Mouse (Mus musculus) fat pad, adult 2 months (tissue): ENCODE data around the gene Map4k3.

Experiments used
- DNase-seq: peaks from one replicate; pipeline ENCODE4 v3.0.0-alpha.2; 2011; ENCODE audit warnings: low read depth, low spot score; ENCODE audit errors: extremely low read depth

The Map4k3 gene

DNA sequence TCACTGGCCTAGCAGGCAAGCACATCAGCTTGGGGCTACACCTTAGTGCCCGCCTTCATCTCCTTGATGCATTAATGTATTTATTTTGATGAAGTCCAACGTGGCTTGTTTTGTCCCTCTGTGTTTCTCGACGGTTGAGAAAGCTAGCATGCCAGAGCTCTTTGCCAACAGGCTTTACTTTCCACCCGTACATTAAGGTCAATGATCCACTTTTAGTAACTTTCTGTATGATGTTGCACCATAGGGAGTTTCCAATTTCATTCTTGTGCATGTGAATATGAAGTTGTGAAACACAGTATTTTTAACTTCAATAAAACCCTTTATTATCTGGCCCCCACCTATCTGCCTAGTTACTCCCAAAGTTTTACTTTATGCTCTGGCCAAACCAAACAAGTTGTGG is 42.2 kb downstream of the Map4k3 start:
- no peak for DNase-seq

DNA sequence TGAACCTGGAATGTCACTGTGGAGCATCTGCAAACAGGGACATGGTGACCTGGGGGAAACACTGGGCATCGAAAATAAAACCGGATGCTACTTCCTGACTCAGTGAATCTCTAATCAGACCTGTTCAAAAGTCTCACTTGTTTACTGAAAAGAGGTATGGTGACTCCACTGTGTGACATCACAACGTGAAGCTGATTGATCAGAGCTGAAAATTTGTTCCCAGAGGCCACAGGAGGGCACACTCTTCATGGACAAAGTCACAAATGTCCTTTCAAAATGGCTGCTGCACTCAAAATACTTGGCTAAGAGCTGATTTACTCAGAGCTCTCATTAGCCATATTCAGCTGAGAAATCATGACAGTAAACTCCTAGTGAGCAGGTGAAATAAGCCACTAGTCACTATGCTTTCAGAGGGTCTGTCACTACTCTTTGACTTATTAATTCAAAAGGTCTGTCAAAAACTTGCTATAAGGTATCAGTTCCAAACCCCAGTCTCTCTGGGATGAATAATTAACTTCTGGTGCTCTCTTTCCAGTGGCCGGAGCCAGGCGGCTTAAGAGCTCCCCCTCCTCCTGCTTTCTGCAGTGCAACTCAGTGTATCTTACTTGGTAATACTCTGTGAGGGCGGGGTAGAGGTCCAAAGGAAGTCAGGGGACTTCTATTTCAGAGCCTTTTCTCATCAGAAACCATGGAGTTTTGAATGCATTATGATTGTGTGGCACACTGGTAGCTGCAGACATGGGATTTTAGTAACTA is 44.3 kb downstream of the Map4k3 start:
- no peak for DNase-seq

GRCm38 (mm10) chr17:80683041-80683440 is 45.2 kb downstream of the Map4k3 start:
- DNase-seq, result no peak

- DNase-seq, result no peak
Measured at GRCm38 (mm10) chr17:80678190-80678589, 50.1 kb downstream of the Map4k3 start.

- DNase-seq, result no peak
Measured at GRCm38 (mm10) chr17:80676859-80677535, 51.3 kb downstream of the Map4k3 start.

- DNase-seq, result no peak
Measured at GRCm38 (mm10) chr17:80676211-80676610, 52.1 kb downstream of the Map4k3 start.

GRCm38 (mm10) chr17:80670395-80670794 is 57.9 kb downstream of the Map4k3 start:
- no peak for DNase-seq

GRCm38 (mm10) chr17:80663623-80664022 is 64.7 kb downstream of the Map4k3 start:
- no peak for DNase-seq

- no peak for DNase-seq
Measured at GRCm38 (mm10) chr17:80662836-80663620, 65.3 kb downstream of the Map4k3 start.

GRCm38 (mm10) chr17:80661896-80662295 is 66.4 kb downstream of the Map4k3 start:
- no peak for DNase-seq

GRCm38 (mm10) chr17:80660707-80661380 is 67.4 kb downstream of the Map4k3 start:
- DNase-seq, result no peak

- DNase-seq, result no peak
Measured at GRCm38 (mm10) chr17:80660234-80660633, 68.1 kb downstream of the Map4k3 start.

GRCm38 (mm10) chr17:80659821-80660220 is 68.5 kb downstream of the Map4k3 start:
- no peak for DNase-seq

DNA sequence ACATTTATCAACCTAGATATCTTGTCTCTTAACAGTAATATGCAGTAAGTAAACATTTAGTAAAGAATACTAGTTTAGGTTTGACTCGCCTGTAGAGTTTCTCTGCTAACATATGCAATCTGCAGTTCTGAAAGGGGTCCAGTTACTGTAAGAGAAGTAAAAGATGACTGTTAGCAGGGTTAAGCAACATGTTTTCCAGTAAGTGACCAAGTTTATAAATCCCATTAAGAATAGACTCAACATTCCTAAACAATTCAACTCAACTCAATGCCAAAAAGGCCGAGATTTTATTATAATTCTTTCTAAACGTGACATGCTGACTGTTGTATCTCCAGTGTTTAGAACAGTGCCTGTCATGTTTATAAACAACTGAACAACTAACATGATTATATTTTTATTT is 74.0 kb downstream of the Map4k3 start:
- DNase-seq, result no peak

- DNase-seq, result no peak
Measured at GRCm38 (mm10) chr17:80652740-80653139, 75.5 kb downstream of the Map4k3 start.

DNA sequence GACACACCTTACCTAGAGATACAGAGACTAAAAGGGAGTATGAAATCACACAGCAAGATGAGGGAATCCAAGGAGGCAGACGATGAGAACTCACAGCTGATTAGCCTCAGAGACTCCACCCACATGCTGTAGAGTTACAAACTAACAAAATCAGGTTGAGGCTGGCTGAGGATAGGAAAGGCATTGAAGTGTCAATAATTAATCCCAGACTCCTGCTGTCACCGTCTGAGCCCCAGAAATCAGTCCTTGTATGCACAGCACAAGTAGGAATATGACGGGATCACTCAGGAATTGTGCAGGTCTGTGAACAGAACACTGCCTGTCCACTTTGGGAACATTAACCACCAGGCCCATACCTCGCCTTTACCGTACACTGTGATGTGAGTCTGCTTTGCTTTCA is 81.4 kb downstream of the Map4k3 start:
- DNase-seq, result no peak

DNA sequence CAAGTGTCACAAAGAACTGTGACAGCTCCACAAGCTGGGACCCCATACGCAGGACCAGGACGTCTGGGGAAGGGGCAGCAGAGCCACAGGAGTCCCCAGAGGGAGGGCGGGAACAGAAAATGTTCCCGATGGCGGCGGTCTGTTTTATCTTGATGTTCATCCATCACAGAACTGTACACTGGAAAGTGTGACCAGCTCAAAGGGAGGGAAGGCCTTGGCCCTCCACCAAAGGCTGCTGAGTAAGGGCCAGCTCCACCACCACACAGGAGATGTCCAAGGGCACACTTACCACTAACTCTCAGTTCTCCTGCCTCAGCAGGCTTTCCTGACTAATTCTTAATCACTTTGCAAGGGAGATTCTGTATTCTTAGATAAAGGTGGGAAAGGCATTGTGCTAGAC is 82.2 kb downstream of the Map4k3 start:
- DNase-seq, result no peak

DNA sequence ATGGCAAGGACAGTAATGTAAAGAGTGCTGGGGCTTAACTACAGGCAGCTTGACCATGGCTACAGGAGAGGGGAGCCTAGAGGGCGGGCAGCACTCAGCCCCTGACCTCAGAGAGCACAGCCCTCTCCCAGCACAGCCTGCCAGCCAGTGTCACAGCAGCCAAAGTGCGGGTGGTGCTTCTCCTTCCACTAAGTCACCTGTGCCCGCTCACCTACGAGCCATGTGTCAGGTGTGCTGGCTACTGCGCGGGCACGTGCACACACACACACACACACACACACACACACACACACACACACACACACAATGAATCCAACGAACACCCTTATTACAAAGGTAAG is 82.6 kb downstream of the Map4k3 start:
- DNase-seq, result no peak

DNA sequence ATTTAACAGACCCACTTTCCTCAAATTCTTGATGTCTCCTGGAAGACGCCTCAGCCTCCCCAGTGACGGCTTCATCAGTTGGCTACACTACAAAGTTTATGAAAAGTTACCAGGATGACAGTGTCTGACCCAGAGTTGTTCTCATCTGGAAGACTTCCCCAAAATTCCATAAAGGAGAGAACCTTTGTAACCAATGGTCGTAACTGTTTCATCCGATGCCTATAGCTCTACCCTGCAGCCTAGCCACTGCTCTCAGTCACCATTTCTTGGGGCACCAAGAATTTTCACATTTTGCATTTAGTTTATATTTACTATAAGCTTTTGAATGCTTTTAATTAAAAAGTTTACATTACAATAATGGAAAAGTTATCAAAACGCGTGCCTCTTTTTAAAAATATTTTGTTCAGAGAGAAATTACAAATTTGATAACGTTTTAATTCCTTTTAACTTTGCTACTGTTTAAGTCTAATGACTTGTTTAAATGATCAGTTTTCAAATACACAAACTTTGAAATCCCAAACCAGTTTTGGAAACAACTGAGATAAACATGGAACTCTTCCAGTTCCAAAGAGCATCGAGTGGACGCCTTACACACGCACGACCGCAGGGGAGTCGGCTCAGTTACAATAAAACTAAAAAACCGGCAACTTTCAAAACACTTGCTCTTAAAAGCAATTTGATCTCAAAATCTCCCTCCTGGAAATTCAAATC is 83.1 kb downstream of the Map4k3 start:
- no peak for DNase-seq

- DNase-seq, result no peak
Measured at GRCm38 (mm10) chr17:80644567-80644966, 83.7 kb downstream of the Map4k3 start.

DNA sequence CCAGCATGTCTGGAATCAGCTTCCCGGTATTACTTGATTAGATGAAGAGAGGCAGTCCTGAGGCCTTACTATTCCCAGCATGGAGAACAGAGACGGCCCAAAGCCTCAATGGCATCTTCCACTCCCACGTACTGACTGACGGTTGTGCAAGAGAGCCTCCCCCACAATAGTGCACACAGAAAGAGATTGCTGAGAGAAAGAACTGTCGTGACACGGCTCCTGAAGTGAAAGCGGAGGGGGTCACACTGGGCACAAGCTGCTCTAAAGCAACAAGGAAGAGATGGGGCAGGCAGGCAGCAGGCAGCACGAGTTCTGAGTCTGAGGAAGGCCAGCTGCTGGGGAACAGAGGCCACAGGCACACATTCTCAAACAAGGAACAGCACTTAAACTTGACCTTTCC is 90.2 kb downstream of the Map4k3 start:
- DNase-seq, result no peak
